Mouse (Mus musculus) midbrain, embryonic 13.5 days (tissue): ENCODE results near the gene Bco2. TPM values are rescaled to one million over a fixed set of nuclear protein-coding genes. Genes with fewer than 3 reads are reported as not detected.

Experiments used
- ATAC-seq: fragments of 200-750 bp; cut with Nextera tagmentation; 2 replicates; pipeline ENCODE4 v1.8.0; 2017; ENCODE audit warnings: mild to moderate bottlenecking, moderate TSS enrichment, moderate library complexity
- H3K27ac ChIP-seq: fragments of 300-500 bp; sonication (generic); 2 replicates; pipeline ENCODE4 v1.5.1; 2015; ENCODE audit warnings: inconsistent platforms, mild to moderate bottlenecking, moderate library complexity
- H3K27me3 ChIP-seq: fragments of 300-500 bp; sonication (generic); 2 replicates; pipeline ENCODE4 v1.6.1; 2015; ENCODE audit warnings: mild to moderate bottlenecking, inconsistent platforms
- H3K36me3 ChIP-seq: fragments of 300-500 bp; sonication (generic); 2 replicates; pipeline ENCODE4 v1.6.1; 2015; ENCODE audit warnings: mild to moderate bottlenecking, inconsistent platforms
- H3K4me1 ChIP-seq: fragments of 300-500 bp; sonication (generic); replicated peaks from 2 replicates; pipeline ENCODE4 v1.6.1; 2015; ENCODE audit warnings: inconsistent platforms
- H3K4me2 ChIP-seq: fragments of 300-500 bp; sonication (generic); replicated peaks from 2 replicates; pipeline ENCODE4 v1.6.1; 2015; ENCODE audit warnings: moderate library complexity, mild to moderate bottlenecking, inconsistent platforms
- H3K4me3 ChIP-seq: fragments of 300-500 bp; sonication (generic); replicated peaks from 2 replicates; pipeline ENCODE4 v1.5.1; 2015; ENCODE audit warnings: mild to moderate bottlenecking, inconsistent platforms
- H3K9ac ChIP-seq: fragments of 300-500 bp; sonication (generic); replicated peaks from 2 replicates; pipeline ENCODE4 v1.6.1; 2015; ENCODE audit warnings: mild to moderate bottlenecking, inconsistent platforms
- H3K9me3 ChIP-seq: fragments of 300-500 bp; sonication (generic); 2 replicates; pipeline ENCODE4 v1.6.1; 2016; ENCODE audit warnings: mild to moderate bottlenecking, inconsistent platforms
- WGBS: fragments of 180-500 bp; shearing (Covaris S2); methylation state at CpG from one replicate; pipeline ENCODE4 v1.1.7; 2015; 5-methylcytosine and 5-hydroxymethylcytosine counted together
- polyA plus RNA-seq: library from polyadenylated mRNA; unstranded; fragments of >200 nt; fragmentation: Nextera tagmentation; extraction: Ambion mirVana; gene quantifications from 2 replicates; pipeline ENCODE4 v1.2.1, GENCODE M21; 2015

Gene Bco2
- polyA plus RNA-seq, 1 experiment from 2014 or later = 0.28 TPM

DNA sequence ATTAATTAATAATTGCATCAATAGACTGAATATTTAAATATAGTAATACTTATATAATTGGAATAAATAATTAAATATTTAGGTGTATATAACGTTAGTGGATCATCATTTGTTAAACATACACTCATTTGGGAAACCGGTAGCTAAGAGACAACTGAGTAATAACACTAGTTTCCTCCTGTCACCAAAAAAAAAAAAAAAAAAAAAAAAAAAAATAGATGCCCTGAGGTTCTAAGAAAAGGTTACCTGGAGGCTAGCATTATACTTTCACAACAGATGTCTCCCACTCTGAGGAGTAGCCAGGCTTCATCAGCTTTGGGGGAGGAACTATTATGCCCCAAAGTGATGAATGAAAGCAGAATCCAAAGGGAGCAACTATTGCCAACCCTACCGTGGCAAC, 55.2 kb downstream of the Bco2 start:
- Histone ChIP-seq H3K4me2 (peak overlapping the region; percentile 54; the same call in 1 of the 2 replicates), H3K9ac (no peak overlapping the region), H3K4me3 (no peak overlapping the region), H3K27me3 (no peaks in the 10 kb centered on the region), H3K36me3 (no peaks in the 10 kb centered on the region), H3K27ac (no peak overlapping the region), H3K4me1 (peaks cover 24% of the 10 kb centered on the region), H3K9me3 (no peaks in the 10 kb centered on the region)
- ATAC-seq = no peak
- 91% methylated on average over 3 of the region's 3 CpGs for WGBS

DNA sequence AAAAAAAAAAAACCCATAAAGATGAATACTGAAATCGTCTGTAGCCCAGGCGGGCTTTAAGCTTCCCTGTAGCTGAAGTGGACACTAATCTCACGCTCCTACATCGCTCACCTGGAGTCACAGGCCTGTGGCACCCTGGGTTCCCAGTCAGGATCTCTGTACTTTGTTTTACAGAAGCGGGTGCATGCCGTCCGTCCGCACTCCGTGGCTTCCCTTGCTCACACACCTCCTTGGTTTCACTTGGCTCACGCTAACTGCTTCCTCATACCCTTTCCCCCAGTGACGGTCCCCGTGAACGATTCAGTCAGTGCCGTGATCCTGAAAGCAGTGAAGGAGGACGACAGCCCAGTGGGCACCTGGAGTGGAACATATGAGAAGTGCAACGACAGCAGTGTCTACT, 56.2 kb downstream of the Bco2 start:
- no peak overlapping the region for H3K4me3 ChIP-seq
- H3K27me3 ChIP-seq = no peaks in the 10 kb centered on the region
- 84% methylated on average over 16 of the region's 16 CpGs for WGBS
- H3K4me1 ChIP-seq = peaks cover 24% of the 10 kb centered on the region
- H3K9me3 ChIP-seq = no peaks in the 10 kb centered on the region
- H3K4me2 ChIP-seq = no peak overlapping the region
- no peak for ATAC-seq
- H3K36me3 ChIP-seq = no peaks in the 10 kb centered on the region
- no peak overlapping the region for H3K27ac ChIP-seq
- H3K9ac ChIP-seq = no peak overlapping the region

DNA sequence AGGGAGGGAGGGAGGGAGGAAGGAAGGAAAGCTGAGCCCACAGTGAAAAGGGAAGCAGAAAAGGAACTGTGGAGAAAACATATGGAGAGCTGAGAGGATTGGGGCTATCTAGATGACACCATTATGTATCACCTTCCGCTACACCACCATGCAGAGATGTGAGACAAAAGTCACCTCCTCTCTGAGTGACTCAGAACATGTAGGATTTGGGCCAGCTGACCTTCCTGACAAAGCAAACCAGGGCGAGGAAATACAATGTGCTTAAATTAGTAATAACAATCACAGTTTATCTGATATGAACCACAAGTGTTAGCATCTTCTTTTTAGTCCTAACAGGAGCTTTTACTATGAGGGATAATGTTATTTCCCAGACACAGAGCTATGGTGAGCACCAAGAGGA, 57.4 kb downstream of the Bco2 start:
- Histone ChIP-seq H3K9ac (no peak overlapping the region), H3K36me3 (no peaks in the 10 kb centered on the region), H3K9me3 (no peaks in the 10 kb centered on the region), H3K27me3 (no peaks in the 10 kb centered on the region), H3K4me2 (no peak overlapping the region), H3K4me1 (peaks cover 24% of the 10 kb centered on the region), H3K27ac (no peak overlapping the region), H3K4me3 (no peak overlapping the region)
- ATAC-seq = no peak
- 90% methylated on average over 2 of the region's 2 CpGs for WGBS

DNA sequence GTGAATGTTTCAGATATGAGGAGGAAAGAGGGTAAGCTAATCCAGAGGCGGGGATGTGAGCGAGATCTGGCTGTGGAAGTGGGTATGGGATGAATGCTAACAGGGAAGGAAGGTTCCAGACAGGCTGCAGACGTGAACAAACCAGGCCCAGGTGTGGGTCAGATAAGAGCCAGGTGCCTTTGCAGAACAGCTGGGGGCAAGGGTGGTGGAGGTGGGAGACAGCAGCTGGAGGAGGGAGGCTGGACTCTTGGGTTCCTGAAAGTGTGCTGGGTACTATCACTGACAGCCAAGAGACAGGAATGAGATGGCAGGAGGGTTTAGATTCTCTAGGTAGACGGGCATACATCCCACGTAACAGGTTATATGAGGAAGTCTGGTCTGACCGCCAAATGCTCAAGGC, 57.9 kb downstream of the Bco2 start:
- peaks cover 24% of the 10 kb centered on the region for H3K4me1 ChIP-seq
- no peaks in the 10 kb centered on the region for H3K27me3 ChIP-seq
- no peaks in the 10 kb centered on the region for H3K9me3 ChIP-seq
- WGBS = 80% methylated on average over 6 of the region's 6 CpGs
- no peak overlapping the region for H3K9ac ChIP-seq
- no peak overlapping the region for H3K27ac ChIP-seq
- no peak for ATAC-seq
- no peak overlapping the region for H3K4me3 ChIP-seq
- no peak overlapping the region for H3K4me2 ChIP-seq
- H3K36me3 ChIP-seq = no peaks in the 10 kb centered on the region

DNA sequence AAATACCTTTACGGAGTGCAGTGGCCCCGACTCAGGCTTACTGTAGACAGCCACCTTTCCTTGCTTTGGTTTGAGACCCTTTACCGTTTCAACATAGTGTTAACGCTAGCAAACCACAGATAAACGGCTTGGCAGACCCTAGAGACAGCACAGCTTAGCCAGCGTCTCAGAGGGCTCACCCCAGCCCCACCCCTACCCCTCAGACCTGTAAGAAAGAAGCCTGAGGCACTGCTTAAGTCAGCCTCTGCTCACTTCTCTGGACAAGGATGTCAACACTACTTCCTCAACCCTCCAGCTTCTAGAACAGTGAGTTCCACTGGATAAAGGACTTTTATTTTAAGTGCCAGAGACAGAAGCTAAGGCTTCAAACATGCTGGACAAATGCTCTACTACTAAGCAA, 58.4 kb downstream of the Bco2 start:
- no peaks in the 10 kb centered on the region for H3K36me3 ChIP-seq
- no peak for ATAC-seq
- 0 out of 2 replicates have a peak overlapping the region, but pooled peaks have one; percentile 4 for H3K27ac ChIP-seq
- 15% methylated on average over 6 of the region's 6 CpGs for WGBS
- no peaks in the 10 kb centered on the region for H3K9me3 ChIP-seq
- 0 out of 2 replicates have a peak overlapping the region, but pooled peaks have one; percentile 6 for H3K4me2 ChIP-seq
- H3K4me3 ChIP-seq = no peak overlapping the region
- peaks cover 24% of the 10 kb centered on the region for H3K4me1 ChIP-seq
- H3K27me3 ChIP-seq = no peaks in the 10 kb centered on the region
- 0 out of 2 replicates have a peak overlapping the region, but pooled peaks have one; percentile 5 for H3K9ac ChIP-seq

DNA sequence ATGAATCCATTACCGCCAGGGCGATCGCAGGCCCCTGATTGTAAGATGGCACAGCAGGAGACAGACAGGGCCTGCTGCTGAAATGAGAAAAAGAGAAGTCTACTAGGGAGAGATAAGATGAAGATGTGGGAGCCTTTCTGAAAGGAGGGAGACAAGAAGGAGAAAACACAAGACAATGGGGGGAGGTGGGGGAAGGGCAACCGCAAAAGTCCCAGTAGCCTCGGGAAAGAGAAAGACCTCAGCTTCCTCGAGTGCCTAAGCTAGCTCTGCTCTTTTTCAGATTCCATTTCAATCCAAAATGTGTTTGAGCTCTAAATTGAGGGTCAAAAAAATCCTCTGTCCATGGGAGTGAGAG, 58.9 kb downstream of the Bco2 start:
- Histone ChIP-seq H3K4me1 (peaks cover 23% of the 10 kb centered on the region), H3K27ac (peak overlapping the region; percentile 4; the same call in 1 of the 2 replicates), H3K4me3 (no peak overlapping the region), H3K9ac (0 out of 2 replicates have a peak overlapping the region, but pooled peaks have one; percentile 5), H3K4me2 (0 out of 2 replicates have a peak overlapping the region, but pooled peaks have one; percentile 6), H3K27me3 (no peaks in the 10 kb centered on the region), H3K36me3 (no peaks in the 10 kb centered on the region), H3K9me3 (no peaks in the 10 kb centered on the region)
- 18% methylated on average over 6 of the region's 6 CpGs for WGBS
- peak; percentile 34; the same call in 1 of the 2 replicates for ATAC-seq

DNA sequence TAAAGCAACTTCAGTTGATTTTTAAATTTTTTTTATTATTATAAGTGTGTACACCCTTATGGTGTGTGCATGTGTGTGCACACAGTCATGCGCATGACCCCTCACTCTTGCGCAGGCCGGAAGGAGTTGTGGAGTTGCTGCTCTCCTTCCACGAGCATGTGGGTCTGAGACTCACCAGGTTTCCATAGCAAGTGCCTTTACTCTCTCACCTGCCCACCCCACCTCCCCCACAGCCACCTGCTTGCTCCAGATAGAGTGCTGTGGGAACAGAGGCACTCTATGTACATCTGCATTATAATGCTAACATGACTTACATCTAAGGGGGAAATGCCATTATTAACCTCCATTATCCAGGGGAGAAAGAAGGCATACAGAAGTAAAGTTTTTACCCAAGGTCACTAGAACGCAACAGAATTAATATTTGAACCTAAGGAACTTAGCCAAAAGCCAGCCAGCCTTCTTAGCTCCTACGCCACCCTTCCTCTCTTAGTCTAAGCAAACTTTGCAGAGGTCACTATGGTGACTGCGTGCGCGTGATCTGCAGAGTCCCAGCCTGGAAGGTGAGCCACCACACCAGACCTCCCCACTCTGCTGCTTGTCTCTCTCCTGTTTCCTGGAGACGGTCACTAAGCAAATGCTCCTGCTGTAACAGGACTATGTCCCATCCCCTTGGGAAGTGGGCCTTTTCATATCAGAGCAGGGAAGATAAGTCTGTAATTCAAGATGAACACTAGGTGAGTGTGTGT, 59.4 kb downstream of the Bco2 start:
- H3K27ac ChIP-seq = peak overlapping the region; percentile 4; the same call in 1 of the 2 replicates
- no peak overlapping the region for H3K4me3 ChIP-seq
- H3K27me3 ChIP-seq = no peaks in the 10 kb centered on the region
- H3K4me2 ChIP-seq = 0 out of 2 replicates have a peak overlapping the region, but pooled peaks have one; percentile 6
- no peaks in the 10 kb centered on the region for H3K36me3 ChIP-seq
- 70% methylated on average over 10 of the region's 10 CpGs for WGBS
- H3K9ac ChIP-seq = 0 out of 2 replicates have a peak overlapping the region, but pooled peaks have one; percentile 5
- H3K4me1 ChIP-seq = peaks cover 18% of the 10 kb centered on the region
- peak; percentile 30; the same call in 1 of the 2 replicates for ATAC-seq
- no peaks in the 10 kb centered on the region for H3K9me3 ChIP-seq

DNA sequence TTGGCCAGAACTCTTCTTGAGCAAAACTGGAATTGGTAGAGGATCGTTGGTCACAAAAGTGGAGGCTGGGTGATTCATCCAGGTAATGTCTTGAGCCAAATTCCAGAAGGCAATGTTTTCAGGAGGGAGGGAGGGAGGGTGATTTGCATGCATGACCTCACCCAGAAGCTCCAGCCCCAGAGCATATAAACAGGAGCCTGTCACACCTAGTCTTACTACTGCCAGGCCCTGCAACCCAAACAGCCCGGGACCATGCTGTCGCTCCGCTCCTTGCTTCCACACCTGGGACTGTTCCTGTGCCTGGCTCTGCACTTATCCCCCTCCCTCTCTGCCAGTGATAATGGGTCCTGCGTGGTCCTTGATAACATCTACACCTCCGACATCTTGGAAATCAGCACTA, 60.7 kb downstream of the Bco2 start, which contains the start of gene Plet1:
TSS of gene Plet1 (plus strand) at position 215 of the 400 bp plus-strand sequence.
- WGBS = 91% methylated on average over 6 of the region's 6 CpGs
- H3K4me1 ChIP-seq = peaks cover 18% of the 10 kb centered on the region
- no peak within 1 kb of the TSS for H3K4me2 ChIP-seq
- no peak within 1 kb of the TSS for H3K9ac ChIP-seq
- H3K27ac ChIP-seq = no peak within 1 kb of the TSS
- no peaks in the 10 kb centered on the region for H3K36me3 ChIP-seq
- no peaks in the 10 kb centered on the region for H3K9me3 ChIP-seq
- ATAC-seq = no peak
- no peaks in the 10 kb centered on the region for H3K27me3 ChIP-seq
- H3K4me3 ChIP-seq = no peak within 1 kb of the TSS

DNA sequence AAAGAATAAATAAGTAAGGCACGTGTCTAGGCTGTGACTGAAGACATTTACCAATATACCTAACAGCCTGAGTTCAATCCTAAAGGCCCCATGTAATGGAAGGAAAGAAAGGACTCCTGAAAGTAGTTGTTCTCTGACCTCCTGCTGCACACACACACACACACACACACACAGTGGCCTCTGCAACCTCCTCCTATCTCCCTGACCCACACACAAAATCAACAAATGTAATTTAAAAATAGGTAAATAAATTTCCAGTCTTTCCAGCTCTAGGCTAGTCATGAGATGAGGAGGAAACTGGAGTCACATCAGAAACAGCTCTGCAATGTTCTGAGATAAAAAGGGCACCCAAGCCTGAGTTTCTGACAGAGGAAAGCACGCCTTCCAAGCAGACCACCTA, 61.2 kb downstream of the Bco2 start:
- H3K9ac ChIP-seq = no peak overlapping the region
- H3K4me3 ChIP-seq = no peak overlapping the region
- no peak overlapping the region for H3K27ac ChIP-seq
- no peak for ATAC-seq
- H3K4me1 ChIP-seq = peaks cover 18% of the 10 kb centered on the region
- no peaks in the 10 kb centered on the region for H3K27me3 ChIP-seq
- no peaks in the 10 kb centered on the region for H3K9me3 ChIP-seq
- H3K4me2 ChIP-seq = no peak overlapping the region
- WGBS = 76% methylated on average over 2 of the region's 2 CpGs
- H3K36me3 ChIP-seq = no peaks in the 10 kb centered on the region

DNA sequence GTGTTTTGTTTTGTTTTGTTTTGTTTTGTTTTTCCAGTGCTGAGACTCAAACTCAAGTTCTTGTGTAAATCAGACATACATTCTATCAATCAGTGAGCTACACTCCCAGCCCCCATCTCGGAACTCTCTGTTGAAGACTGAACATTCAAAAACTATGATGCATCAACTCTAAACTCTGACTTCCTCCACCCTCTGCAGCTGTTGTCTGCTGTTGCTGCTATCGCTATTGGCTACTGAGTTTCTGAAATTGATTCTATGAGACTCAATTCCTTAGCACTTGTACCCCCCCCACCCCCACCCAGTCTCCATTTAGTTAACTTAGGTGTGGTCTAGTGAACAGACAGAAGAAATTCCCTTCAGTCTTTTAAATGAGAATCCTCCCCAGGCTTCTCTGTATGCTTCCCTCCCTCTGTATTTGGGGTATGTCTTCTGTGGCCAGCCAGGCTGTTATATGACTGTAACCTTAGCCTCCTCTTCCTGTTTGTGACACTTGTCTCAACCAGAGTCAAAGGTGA, 63.4 kb downstream of the Bco2 start:
- H3K9ac ChIP-seq = no peak overlapping the region

DNA sequence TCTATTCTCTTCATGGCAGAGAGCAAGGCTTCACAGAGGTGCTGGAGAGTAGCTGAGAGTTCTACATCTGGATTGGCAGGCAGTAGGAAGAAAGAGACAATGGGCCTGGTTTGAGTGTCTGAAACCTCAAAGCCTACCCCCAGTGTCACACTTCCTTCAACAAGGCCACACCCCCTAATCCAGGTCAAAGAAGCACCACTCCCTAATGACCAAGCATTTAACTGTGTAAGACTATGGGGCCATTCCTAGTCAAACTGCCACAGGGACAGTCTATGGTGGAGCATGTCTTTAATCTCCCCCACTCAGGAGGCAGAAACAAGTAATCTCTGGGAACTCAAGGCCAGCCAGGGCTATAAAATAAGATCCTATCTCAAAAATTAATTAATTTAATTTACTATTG, 64.1 kb downstream of the Bco2 start:
- no peak overlapping the region for H3K4me2 ChIP-seq
- no peaks in the 10 kb centered on the region for H3K9me3 ChIP-seq
- H3K4me1 ChIP-seq = peaks cover 4% of the 10 kb centered on the region
- no peak overlapping the region for H3K9ac ChIP-seq
- no peaks in the 10 kb centered on the region for H3K36me3 ChIP-seq
- no peak for ATAC-seq
- no peaks in the 10 kb centered on the region for H3K27me3 ChIP-seq
- H3K4me3 ChIP-seq = no peak overlapping the region
- H3K27ac ChIP-seq = no peak overlapping the region

More for the DNA sequence above, 63.4 kb downstream of the Bco2 start:
- no peak overlapping the region for H3K4me3 ChIP-seq
- H3K4me2 ChIP-seq = no peak overlapping the region
- ATAC-seq = no peak
- H3K9me3 ChIP-seq = no peaks in the 10 kb centered on the region
- no peaks in the 10 kb centered on the region for H3K36me3 ChIP-seq
- no peak overlapping the region for H3K27ac ChIP-seq
- H3K27me3 ChIP-seq = no peaks in the 10 kb centered on the region
- H3K4me1 ChIP-seq = peaks cover 12% of the 10 kb centered on the region
- 90% methylated on average over 2 of the region's 2 CpGs for WGBS

DNA sequence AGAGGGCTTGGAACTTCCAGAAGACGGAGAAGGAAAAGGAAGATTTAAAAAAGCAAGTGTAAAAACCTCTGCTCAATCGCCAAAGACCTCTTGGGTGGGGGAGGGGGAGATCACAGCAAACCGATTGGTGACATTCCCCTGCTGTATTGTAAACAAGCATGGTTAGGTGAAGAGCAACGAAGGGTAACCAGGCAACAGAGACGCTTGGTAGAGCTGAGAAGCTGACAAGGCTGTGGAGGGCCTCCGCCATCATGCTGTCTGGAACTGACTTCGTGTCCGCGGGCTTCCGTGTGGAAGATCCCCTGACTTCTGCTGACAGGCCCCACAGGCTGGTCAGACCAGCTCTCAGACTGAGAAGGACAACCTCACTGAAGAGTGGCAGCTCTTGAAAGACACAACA, 69.5 kb downstream of the Bco2 start:
- no peak overlapping the region for H3K27ac ChIP-seq
- peaks cover 7% of the 10 kb centered on the region for H3K4me1 ChIP-seq
- no peaks in the 10 kb centered on the region for H3K36me3 ChIP-seq
- H3K9me3 ChIP-seq = no peaks in the 10 kb centered on the region
- H3K4me3 ChIP-seq = no peak overlapping the region
- ATAC-seq = 0 out of 2 replicates have a peak, but pooled peaks have one; percentile 27
- WGBS = 4% methylated on average over 10 of the region's 10 CpGs
- no peak overlapping the region for H3K9ac ChIP-seq
- H3K27me3 ChIP-seq = no peaks in the 10 kb centered on the region; the same call in 1 of the 2 replicates
- peak overlapping the region; percentile 37 for H3K4me2 ChIP-seq
